Mouse (Mus musculus) hindbrain, embryonic 10.5 days (tissue): ENCODE measurements around the gene Sar1b. TPM values are rescaled to one million over a fixed set of nuclear protein-coding genes. Genes with fewer than 3 reads are reported as not detected.
A peak's percentile ranks its signal among the peaks of the same experiment; 100 is the strongest.
"Not testable (repeated sequence)": the region's sequence is repeated elsewhere in the genome, so short reads cannot be mapped to it uniquely, and the experiment has no call there.

ENCODE experiments used
- DNase-seq: peaks from one replicate; pipeline ENCODE4 v3.0.0-alpha.2; 2017; ENCODE audit warnings: low spot score
- H3K27ac ChIP-seq: fragments of 300-500 bp; sonication (generic); 2 replicates; pipeline ENCODE4 v1.5.1; 2016; ENCODE audit warnings: mild to moderate bottlenecking, moderate library complexity
- H3K27me3 ChIP-seq: fragments of 300-500 bp; sonication (generic); 2 replicates; pipeline ENCODE4 v1.6.1; 2016; ENCODE audit warnings: mild to moderate bottlenecking; ENCODE audit not compliant: poor library complexity, insufficient read depth, severe bottlenecking
- H3K36me3 ChIP-seq: fragments of 300-500 bp; sonication (generic); 2 replicates; pipeline ENCODE4 v1.6.1; 2016; ENCODE audit warnings: mild to moderate bottlenecking, moderate library complexity
- H3K4me1 ChIP-seq: fragments of 300-500 bp; sonication (generic); replicated peaks from 2 replicates; pipeline ENCODE4 v1.6.1; 2016; ENCODE audit warnings: mild to moderate bottlenecking
- H3K4me3 ChIP-seq: fragments of 300-500 bp; sonication (generic); 2 replicates; pipeline ENCODE4 v1.5.1; 2016; ENCODE audit warnings: mild to moderate bottlenecking, moderate library complexity
- H3K9me3 ChIP-seq: fragments of 300-500 bp; sonication (generic); 2 replicates; pipeline ENCODE4 v1.6.1; 2016; ENCODE audit warnings: mild to moderate bottlenecking, moderate library complexity
- WGBS: fragments of 180-500 bp; shearing (Covaris S2); methylation state at CpG from one replicate; pipeline ENCODE4 v1.1.7; 2016; 5-methylcytosine and 5-hydroxymethylcytosine counted together
- polyA plus RNA-seq: library from polyadenylated mRNA; unstranded; fragments of >200 nt; fragmentation: Nextera tagmentation; extraction: Ambion mirVana; gene quantifications from 2 replicates; pipeline ENCODE4 v1.2.1, GENCODE M21; 2016

Gene Sar1b
- polyA plus RNA-seq, 1 experiment from 2014 or later, result 135 TPM

- peaks cover 77% of the 10 kb centered on the region for H3K36me3 ChIP-seq
- H3K4me3 ChIP-seq, H3K27ac ChIP-seq, DNase-seq, H3K4me1 ChIP-seq, H3K9me3 ChIP-seq, H3K27me3 ChIP-seq: not testable (repeated sequence)
- 85% methylated on average over 4 of the region's 4 CpGs for WGBS
Measured at GRCm38 (mm10) chr11:51789735-51790134, 26.2 kb downstream of the Sar1b start.

DNA sequence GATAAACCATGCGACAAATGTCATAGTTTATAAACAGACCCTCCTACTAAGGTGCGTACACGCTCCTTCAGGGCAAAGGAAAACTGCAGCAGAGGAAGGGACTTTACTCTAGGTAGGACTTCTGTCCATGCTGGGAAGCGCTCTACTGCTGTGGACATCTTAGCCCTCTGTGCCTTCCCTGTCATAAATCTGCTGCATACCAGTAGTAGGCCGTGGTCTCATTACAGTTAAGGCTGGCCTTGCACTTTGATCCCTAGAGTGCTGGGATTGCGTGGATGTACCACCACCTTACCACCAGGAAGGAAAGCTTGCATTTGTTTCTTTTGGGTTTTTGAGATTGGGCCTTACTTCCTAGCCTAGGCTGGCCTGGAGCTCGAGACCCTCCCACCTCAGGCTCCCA lies 27.2 kb downstream of the Sar1b start:
- H3K36me3 ChIP-seq, result peaks cover 72% of the 10 kb centered on the region
- H3K4me1 ChIP-seq, result no peaks in the 10 kb centered on the region
- no peaks in the 10 kb centered on the region for H3K27me3 ChIP-seq
- H3K27ac ChIP-seq, result no peak overlapping the region
- peaks cover 3% of the 10 kb centered on the region; the same call in 1 of the 2 replicates for H3K9me3 ChIP-seq
- H3K4me3 ChIP-seq, result no peak overlapping the region
- DNase-seq, result no peak
- 96% methylated on average over 7 of the region's 7 CpGs for WGBS

- no peak overlapping the region for H3K27ac ChIP-seq
- peaks cover 4% of the 10 kb centered on the region; the same call in 1 of the 2 replicates for H3K4me1 ChIP-seq
- no peak overlapping the region for H3K4me3 ChIP-seq
- DNase-seq, result no peak
- no peaks in the 10 kb centered on the region for H3K27me3 ChIP-seq
- peaks cover 20% of the 10 kb centered on the region for H3K36me3 ChIP-seq
- H3K9me3 ChIP-seq, result no peaks in the 10 kb centered on the region
- 93% methylated on average over 4 of the region's 4 CpGs for WGBS
Measured at GRCm38 (mm10) chr11:51796272-51796671, 32.8 kb downstream of the Sar1b start.

DNA sequence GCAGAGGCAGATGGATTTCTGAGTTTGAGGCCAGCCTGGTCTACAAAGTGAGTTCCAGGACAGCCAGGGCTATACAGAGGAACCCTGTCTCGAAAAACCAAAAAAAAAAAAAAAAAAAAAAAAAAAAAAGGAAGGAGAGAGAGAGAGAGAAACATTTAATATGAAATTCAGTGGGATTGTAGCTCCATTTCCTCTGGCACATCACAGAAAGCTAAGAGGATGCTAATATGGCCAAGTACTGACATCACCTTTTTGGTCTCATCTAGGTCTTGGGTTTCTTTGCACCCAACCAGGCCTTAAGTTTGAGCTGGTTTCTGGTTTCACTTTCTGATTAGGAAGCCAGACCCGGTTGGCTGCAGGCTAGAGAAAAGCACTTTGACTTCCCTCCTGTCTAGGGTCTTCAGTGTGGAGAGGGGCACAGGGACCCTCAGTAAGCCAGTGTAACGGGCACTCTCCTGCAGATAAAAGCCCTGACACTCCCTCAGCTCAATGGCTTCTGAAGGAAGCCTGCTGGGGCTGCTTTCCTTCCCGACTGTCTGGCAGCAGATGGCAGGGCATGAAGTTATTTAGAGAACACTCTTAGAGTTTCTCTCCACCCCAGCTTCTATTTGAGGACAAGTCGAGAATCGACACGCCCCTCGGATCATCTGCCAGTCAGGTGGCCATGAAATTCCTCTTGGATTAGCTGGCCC lies 37.3 kb downstream of the Sar1b start:
- 48% methylated on average over 8 of the region's 8 CpGs for WGBS

DNA sequence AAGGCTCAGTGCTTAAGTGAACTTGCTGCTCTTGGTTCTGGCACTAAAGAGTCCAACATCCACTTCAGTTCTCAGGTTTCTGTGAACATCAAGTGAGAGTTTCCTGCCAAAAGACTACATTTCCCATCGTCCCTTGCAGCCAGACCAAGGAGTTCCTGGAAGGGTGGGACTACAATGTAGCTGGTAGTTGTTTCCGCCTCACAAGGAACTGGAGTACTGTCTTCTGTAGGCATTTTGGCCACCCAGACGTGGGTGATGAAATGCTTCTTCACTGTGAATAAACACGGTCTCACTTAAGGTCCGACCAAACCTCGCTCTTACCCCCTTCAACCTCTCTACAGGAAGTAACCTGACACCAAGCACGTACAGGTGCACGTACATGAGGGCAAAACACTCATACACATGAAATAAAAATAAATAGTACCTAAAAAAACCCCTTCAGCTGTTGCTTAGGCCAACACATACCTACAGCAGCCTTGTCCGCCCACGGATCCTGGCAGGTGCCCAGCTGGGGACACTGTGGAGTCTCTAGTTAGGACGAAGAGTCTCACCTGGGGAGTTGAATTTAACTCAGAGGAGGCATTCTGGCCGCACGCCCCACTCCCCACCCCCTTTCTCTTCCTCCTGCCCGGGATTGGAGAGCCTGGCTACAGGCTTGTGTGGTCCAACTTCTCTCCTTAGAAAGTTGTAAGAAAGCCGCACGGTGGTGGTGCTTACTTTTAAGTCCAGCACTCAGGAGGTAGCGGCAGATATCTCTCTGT lies 41.9 kb downstream of the Sar1b start:
- peak overlapping the region; percentile 58 for H3K4me3 ChIP-seq
- H3K9me3 ChIP-seq, result no peaks in the 10 kb centered on the region
- H3K36me3 ChIP-seq, result no peaks in the 10 kb centered on the region
- H3K4me1 ChIP-seq, result peaks cover 10% of the 10 kb centered on the region
- WGBS, result 17% methylated on average over 17 of the region's 17 CpGs
- H3K27ac ChIP-seq, result peak overlapping the region; percentile 81
- peak; percentile 61 for DNase-seq
- H3K27me3 ChIP-seq, result no peaks in the 10 kb centered on the region

More for the DNA sequence above, 37.3 kb downstream of the Sar1b start:
- Histone ChIP-seq H3K4me1 (peaks cover 10% of the 10 kb centered on the region), H3K9me3 (no peaks in the 10 kb centered on the region), H3K4me3 (no peak overlapping the region), H3K27ac (no peak overlapping the region), H3K27me3 (no peaks in the 10 kb centered on the region), H3K36me3 (no peaks in the 10 kb centered on the region)
- DNase-seq, result no peak

DNA sequence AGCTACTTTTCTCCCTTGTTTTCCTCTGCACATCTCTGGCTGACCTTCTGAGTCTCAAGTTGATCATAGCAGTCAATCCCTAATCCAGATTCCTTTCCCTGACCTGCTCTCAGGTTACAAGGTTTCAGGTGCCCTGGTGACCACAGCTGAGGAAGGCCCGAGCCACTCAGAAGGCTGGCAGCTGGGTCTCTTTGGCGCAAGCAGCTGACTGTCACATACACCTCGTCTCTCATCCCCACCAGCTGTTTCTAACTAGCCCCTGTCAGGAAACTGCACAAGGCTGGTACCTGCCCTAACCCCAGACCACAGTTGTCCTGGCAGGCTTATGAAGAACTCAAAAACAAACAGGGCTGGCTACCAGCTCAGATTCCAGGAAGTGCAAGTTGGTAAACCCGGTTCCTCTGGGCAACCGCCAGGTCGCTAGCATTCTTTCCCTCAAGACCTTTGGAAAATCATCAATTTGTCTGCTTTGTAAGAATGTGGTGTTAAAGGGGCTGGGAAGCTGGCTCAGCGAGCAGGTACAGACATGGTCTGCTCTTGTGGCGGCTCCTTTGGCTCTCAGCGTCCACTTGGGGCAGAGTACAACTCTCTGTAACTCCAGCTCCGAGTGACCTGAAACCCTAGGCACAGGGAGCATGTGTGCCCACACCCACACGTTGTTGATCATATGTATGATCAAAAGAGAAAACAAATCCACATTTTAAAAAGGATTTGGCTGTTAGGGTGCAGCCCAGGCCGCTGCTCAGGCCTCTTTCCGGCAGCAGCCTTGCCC lies 43.8 kb downstream of the Sar1b start:
- H3K27me3 ChIP-seq, result no peaks in the 10 kb centered on the region
- no peak overlapping the region for H3K27ac ChIP-seq
- WGBS, result 55% methylated on average over 13 of the region's 13 CpGs
- no peaks in the 10 kb centered on the region for H3K9me3 ChIP-seq
- H3K4me1 ChIP-seq, result peaks cover 6% of the 10 kb centered on the region
- H3K36me3 ChIP-seq, result no peaks in the 10 kb centered on the region
- H3K4me3 ChIP-seq, result no peak overlapping the region
- no peak for DNase-seq

- Histone ChIP-seq H3K4me3 (no peak overlapping the region), H3K27ac (no peak overlapping the region), H3K9me3 (no peaks in the 10 kb centered on the region), H3K4me1 (peaks cover 6% of the 10 kb centered on the region), H3K27me3 (no peaks in the 10 kb centered on the region), H3K36me3 (no peaks in the 10 kb centered on the region)
- DNase-seq, result no peak
- WGBS, result 65% methylated on average over 6 of the region's 6 CpGs
Measured at GRCm38 (mm10) chr11:51809632-51810224, 46.2 kb downstream of the Sar1b start.

GRCm38 (mm10) chr11:51811230-51811629 lies 47.7 kb downstream of the Sar1b start:
- no peaks in the 10 kb centered on the region for H3K9me3 ChIP-seq
- WGBS, result 87% methylated on average over 4 of the region's 4 CpGs
- H3K36me3 ChIP-seq, result no peaks in the 10 kb centered on the region
- H3K27me3 ChIP-seq, result no peaks in the 10 kb centered on the region
- DNase-seq, result no peak
- 0 out of 2 replicates have a peak, but pooled peaks cover 4% of the 10 kb centered on the region for H3K4me1 ChIP-seq
- H3K4me3 ChIP-seq, result no peak overlapping the region
- H3K27ac ChIP-seq, result no peak overlapping the region

DNA sequence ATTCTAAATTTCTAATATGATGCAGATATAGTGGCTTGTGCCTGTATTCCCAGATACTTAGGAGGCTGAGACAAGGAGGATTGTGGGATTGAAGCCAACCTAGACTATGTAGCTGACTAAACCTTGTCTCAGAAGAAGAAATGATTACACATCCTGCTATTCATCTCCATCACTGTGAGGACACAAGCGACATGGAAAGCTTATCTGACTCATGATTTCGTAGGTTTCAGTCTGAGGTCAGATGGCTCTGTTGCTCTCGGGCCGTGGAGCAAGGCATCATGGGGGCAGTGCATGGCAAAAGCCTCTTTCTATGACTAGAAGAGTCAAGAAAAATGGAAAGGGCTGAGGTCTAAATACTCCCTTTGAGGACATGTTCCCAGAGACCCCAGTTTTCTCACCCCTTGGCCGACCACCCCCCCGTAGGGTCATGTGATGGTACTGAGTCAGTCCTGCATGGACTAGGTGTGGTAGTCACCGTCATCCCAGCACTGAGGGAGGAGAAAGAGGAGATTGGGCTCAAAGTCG lies 48.6 kb downstream of the Sar1b start:
- H3K9me3 ChIP-seq, result no peaks in the 10 kb centered on the region
- H3K4me3 ChIP-seq, result no peak overlapping the region
- H3K27me3 ChIP-seq, result no peaks in the 10 kb centered on the region
- H3K27ac ChIP-seq, result no peak overlapping the region
- H3K36me3 ChIP-seq, result no peaks in the 10 kb centered on the region
- DNase-seq, result no peak
- WGBS, result 92% methylated on average over 8 of the region's 8 CpGs
- H3K4me1 ChIP-seq, result 0 out of 2 replicates have a peak, but pooled peaks cover 5% of the 10 kb centered on the region

DNA sequence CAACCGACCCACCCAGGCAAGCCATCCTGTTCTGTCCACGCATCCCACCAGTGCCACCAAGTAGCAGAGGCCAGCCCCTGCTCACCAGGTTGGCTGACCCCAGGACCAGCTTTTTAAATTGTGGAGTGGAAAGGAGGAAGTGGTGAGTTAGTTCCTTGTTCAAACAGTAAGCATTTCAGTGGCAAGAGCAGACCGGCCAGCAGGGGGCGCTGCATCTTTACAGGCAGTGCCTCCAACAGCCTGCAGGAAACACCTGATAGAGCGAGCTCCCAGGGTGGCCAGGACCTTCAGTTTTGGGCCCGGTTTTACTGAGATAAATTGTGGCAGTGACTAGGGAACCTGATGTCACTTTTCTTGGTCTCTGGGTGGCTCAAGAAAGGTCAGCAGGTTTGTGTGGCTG lies 54.3 kb downstream of the Sar1b start:
- Histone ChIP-seq H3K9me3 (no peaks in the 10 kb centered on the region), H3K4me3 (0 out of 2 replicates have a peak overlapping the region, but pooled peaks have one; percentile 4), H3K27ac (no peak overlapping the region), H3K36me3 (no peaks in the 10 kb centered on the region), H3K27me3 (no peaks in the 10 kb centered on the region), H3K4me1 (peaks cover 17% of the 10 kb centered on the region)
- 38% methylated on average over 6 of the region's 6 CpGs for WGBS
- DNase-seq, result peak; percentile 87

DNA sequence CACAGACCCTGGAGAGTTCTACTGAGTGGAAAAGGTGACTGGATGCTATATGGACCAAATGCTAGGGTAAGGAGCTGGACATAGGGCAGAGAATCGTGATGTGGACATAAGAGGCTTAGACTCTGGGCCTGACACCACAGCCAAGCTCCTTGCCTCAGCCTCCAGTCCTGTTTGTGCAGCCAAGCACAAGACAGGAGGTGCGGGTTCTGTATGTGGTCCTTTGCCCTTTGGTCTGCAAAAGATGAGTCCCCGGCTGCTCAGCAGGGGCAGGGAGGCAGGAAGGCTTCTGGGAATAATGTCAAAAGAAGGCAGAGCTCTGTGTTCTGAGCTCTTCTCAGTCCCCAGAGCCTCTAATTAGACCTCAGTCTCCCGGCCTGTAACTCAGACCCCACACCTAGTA lies 55.4 kb downstream of the Sar1b start:
- WGBS, result 87% methylated on average over 4 of the region's 4 CpGs
- Histone ChIP-seq H3K4me3 (no peak overlapping the region), H3K36me3 (no peaks in the 10 kb centered on the region), H3K27me3 (no peaks in the 10 kb centered on the region), H3K9me3 (no peaks in the 10 kb centered on the region), H3K4me1 (peaks cover 26% of the 10 kb centered on the region), H3K27ac (no peak overlapping the region)
- no peak for DNase-seq

DNA sequence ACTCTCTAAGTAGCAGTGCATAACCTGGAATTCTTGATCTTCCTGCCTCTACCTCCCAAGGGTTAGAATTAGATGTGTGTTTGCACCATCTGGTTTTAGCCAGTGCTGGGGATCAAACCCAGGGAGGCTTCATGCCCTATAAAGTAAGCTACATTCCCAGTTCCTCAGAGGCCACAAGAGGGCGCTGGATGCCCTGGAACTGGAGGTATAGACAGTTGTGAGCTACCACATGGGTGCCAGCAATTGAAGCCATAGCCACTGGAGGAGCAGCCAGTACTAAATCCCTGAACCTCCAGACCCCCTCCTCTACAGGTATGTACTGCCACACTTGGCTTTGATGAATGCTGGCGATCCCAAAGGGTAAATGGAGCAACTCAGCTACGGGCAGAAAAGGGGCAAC lies 56.5 kb downstream of the Sar1b start:
- H3K9me3 ChIP-seq, result no peaks in the 10 kb centered on the region
- WGBS, result 74% methylated on average over 3 of the region's 3 CpGs
- peak; percentile 38 for DNase-seq
- H3K4me3 ChIP-seq, result no peak overlapping the region
- H3K4me1 ChIP-seq, result peaks cover 31% of the 10 kb centered on the region
- no peaks in the 10 kb centered on the region for H3K36me3 ChIP-seq
- no peaks in the 10 kb centered on the region for H3K27me3 ChIP-seq
- H3K27ac ChIP-seq, result no peak overlapping the region
